In the genomic region with DNA sequence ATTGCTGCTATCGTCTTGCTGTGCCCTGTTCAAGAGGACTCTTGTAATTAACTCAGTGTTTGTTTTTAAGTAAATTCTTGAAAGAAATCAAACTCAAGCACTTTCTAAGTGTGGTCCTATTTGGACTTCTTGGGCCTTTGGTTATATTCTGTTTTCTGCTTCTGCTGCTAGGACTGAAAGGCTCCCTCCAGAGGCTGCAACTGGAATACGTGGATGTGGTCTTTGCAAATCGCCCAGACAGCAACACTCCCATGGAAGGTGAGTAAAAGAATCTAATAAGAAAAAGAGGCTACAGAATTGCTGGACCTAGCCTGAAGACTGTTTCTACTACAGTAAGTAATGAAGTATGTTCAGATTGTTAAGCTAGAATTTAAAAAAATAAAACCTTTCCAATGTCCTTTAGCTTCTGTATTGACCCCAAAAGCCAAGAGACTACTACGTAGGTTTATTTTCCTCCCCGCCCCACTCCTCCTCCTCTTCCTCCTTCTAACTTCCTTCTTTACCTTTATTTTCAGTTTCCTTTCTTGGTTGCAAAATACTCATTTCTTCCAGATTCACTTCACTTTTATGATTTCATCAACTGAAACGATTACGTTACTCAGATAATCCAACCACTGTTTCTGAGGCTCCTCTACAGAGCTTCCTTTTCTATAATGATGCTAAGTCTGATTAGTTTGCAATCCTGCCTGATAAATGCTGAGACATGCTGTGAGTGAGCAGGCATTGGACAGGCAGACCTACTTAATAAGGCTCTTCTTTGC, we compare ENCODE assay signal across 10 mouse cellular contexts.
DNase-seq lines count a peak whose midpoint lies in the region; ATAC-seq and TF ChIP-seq lines count a peak whose summit lies in the region.
"Had no signal": no experiment of that assay in that cellular context is flagged by ENCODE, and none has a peak within 500 bp of the region (broad histone marks: within the 10 kb centered on the region; RNA-seq: fewer than 3 reads in every experiment).

No protein-coding gene starts in this region.

- no peak overlapping the region for H3K27ac ChIP-seq in heart, postnatal 0 days (ENCODE audit: low read depth)
- H3K27ac ChIP-seq in cortical plate, adult 2 months (ENCODE audit: insufficient read depth, low read length) = no peak overlapping the region
- H3K27ac ChIP-seq: heart, embryonic 13.5 days; stomach, embryonic 15.5 days had no signal

- no peak for ATAC-seq in heart, postnatal 0 days (ENCODE audit: insufficient read depth, low read depth)

- no peaks in the 10 kb centered on the region for H3K27me3 ChIP-seq in heart, postnatal 0 days (ENCODE audit: control insufficient read depth, insufficient read depth, low read length)
- H3K27me3 ChIP-seq: heart, embryonic 13.5 days; stomach, embryonic 15.5 days had no signal

- no peak overlapping the region for H3K4me3 ChIP-seq in heart, postnatal 0 days (ENCODE audit: low read depth, low read length)
- no peak overlapping the region for H3K4me3 ChIP-seq in cortical plate, adult 2 months (ENCODE audit: insufficient read depth, low read length)
- H3K4me3 ChIP-seq: heart, embryonic 13.5 days; stomach, embryonic 15.5 days had no signal

- intact Hi-C loops in heart, postnatal 25 days (cut with DNase I) = loop anchor here (2.0 to 10.0 kb wide), 4 partner anchors 33 to 609 kb away; no protein-coding TSS in a partner anchor

- 66% methylated on average over 7 of the region's 7 CpGs for WGBS in heart, postnatal 0 days

- H3K9me3 ChIP-seq in heart, postnatal 0 days (replicated peaks; ENCODE audit: control insufficient read depth, low read length) = no peaks in the 10 kb centered on the region
- H3K9me3 ChIP-seq: heart, embryonic 13.5 days; stomach, embryonic 15.5 days had no signal

- no peak overlapping the region for H3K9ac ChIP-seq in heart, postnatal 0 days (replicated peaks; ENCODE audit: low read depth, low read length)
- H3K9ac ChIP-seq: heart, embryonic 13.5 days; stomach, embryonic 15.5 days had no signal

- H3K4me2 ChIP-seq in heart, postnatal 0 days (ENCODE audit: low read depth, low read length) = no peak overlapping the region
- H3K4me2 ChIP-seq: heart, embryonic 13.5 days; stomach, embryonic 15.5 days had no signal

- no peak for DNase-seq in heart, postnatal 0 days (ENCODE audit: low spot score)
- no peak for DNase-seq in heart, postnatal 25 days (ENCODE audit: low spot score)
- DNase-seq in right cerebral cortex, postnatal 10 days (ENCODE audit: low spot score in 2 of 2) = peak; percentile 32 to 37
- DNase-seq in right cerebral cortex, postnatal 4 days = no peak
- peak; percentile 32 for DNase-seq in retina, embryonic 14.5 days (ENCODE audit: low spot score)
- no peak for DNase-seq in thymus, postnatal 25 days
- no peak for DNase-seq in thymus, postnatal 10 days (ENCODE audit: low spot score in 2 of 2)

- no peaks in the 10 kb centered on the region for H3K4me1 ChIP-seq in heart, postnatal 0 days (ENCODE audit: control insufficient read depth, insufficient read depth)
- peaks cover 3% of the 10 kb centered on the region; the same call in 1 of the 2 replicates for H3K4me1 ChIP-seq in cortical plate, adult 2 months (ENCODE audit: control insufficient read depth, insufficient read depth, low read length)
- H3K4me1 ChIP-seq: heart, embryonic 13.5 days; stomach, embryonic 15.5 days had no signal

- TF ChIP-seq EP300 in heart, postnatal 0 days (IDR thresholded peaks at IDR 0.05; ENCODE audit: low read depth) = no peak

- TF ChIP-seq POLR2A in cortical plate, adult 2 months (IDR thresholded peaks at IDR 0.05; ENCODE audit: extremely low read depth, insufficient read depth, low read length) = no peak

- no peaks in the 10 kb centered on the region for H3K36me3 ChIP-seq in heart, postnatal 0 days (replicated peaks; ENCODE audit: control insufficient read depth, insufficient read depth, low read length)
- H3K36me3 ChIP-seq: heart, embryonic 13.5 days; stomach, embryonic 15.5 days had no signal

- TF ChIP-seq CTCF in heart, postnatal 0 days (IDR thresholded peaks at IDR 0.05; ENCODE audit: low read depth) = peak; percentile 49
- peak; percentile 55 for TF ChIP-seq CTCF in cortical plate, adult 2 months (IDR thresholded peaks at IDR 0.05; ENCODE audit: extremely low read depth, insufficient read depth, low read length)

Comparison
In these comparisons a context has a peak if more than half of its experiments do, and no peak if none do; other contexts are left out.
1. DNase-seq: peak in right cerebral cortex, postnatal 10 days (2 of 2) and retina, embryonic 14.5 days (single experiment); none in heart, postnatal 0 days (single experiment), heart, postnatal 25 days (single experiment), right cerebral cortex, postnatal 4 days (single experiment), thymus, postnatal 25 days (single experiment) and thymus, postnatal 10 days (0 of 2).